Mouse (Mus musculus): ENCODE data around the gene Msrb3.

Msrb3 gene

DNA sequence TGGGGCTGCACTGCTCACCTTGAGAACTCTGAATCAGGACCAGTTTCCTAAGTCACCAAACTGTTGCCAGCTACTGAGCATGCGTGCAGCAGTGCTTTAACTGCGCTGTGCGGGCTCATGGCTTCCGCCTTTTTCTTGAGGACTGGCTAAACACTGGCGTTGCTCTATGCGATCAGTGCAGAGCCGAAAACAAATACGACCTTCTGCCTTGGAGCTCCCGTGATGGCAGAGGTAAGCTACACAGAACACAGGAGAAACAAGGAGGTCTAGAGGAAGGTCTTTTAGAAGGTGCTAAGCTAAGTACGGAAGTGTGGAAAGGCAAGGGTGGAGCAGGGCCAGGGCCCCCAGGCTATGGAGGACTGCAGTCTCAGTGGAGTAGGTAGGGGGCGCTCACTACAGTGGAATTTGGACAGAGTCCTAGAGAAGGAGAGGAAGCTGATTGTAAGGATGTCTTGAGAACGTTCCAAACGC lies 41.3 kb downstream of the Msrb3 start:
- peak; percentile 51 for DNase-seq

DNA sequence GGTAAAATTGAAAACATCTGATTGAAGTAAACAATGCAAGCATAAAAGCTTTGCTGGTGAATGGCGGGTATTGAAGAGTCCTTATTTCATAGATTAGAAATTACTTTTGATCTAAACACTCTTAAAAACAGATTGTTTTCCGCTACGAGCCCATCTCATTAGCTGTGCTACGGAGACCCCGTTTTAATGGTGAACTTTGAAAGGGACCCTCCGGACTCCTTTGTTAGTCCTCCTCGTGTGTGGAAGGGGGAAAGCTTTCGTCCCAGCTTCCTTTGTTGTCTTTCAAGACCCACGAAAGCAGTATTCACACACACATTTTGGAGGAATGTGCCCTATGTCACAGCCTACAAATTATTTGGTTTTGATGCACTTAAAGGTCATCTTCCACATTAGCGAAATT lies 44.6 kb downstream of the Msrb3 start:
- no peak for DNase-seq

DNA sequence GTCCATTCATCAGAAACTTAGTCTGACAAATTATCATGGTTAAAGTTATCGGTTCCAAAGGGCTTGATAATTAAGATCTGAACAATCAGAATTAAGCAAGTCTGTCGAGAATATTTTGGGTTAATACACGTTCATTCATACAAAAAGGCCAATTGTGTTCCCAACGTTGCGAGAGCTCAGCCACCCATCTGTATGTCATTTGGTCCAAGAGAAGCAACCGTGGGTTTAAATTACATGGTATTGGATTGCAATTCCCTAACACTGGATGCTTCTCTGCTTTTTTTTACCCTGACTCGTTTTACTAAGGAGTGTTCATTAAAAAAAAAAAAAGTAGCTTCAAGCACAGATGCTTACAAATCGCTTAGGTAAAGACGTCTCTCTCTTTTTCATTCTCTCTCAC lies 45.1 kb downstream of the Msrb3 start:
- no peak for DNase-seq

DNA sequence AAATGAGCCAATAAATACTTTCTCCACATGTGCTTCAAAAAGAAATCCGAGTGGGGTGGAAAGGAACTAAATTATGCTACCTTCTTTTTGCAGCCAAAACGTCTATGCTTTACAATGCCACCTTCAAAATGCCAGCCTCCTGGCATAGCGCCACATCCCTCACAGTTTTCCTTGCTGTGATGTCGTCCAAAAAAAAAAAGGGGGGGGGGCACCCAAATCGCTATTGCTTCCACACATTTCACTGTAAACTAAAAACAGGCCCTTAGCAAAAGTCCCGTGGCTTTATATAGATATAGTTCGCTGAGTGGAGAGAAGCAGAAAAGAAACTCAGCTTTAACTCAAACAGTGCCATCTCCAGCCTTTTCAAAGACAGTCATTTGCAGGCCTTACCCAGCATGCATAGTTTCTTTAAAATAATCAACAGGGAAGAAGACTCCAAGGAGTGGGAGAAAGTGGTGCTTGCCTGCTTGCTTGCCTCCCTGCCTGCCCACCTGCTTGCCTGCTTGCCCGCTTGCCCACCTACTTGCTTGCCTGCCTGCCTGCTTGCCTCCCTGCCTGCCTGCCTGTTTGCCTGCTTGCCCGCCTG lies 47.6 kb downstream of the Msrb3 start:
- DNase-seq: no peak

DNA sequence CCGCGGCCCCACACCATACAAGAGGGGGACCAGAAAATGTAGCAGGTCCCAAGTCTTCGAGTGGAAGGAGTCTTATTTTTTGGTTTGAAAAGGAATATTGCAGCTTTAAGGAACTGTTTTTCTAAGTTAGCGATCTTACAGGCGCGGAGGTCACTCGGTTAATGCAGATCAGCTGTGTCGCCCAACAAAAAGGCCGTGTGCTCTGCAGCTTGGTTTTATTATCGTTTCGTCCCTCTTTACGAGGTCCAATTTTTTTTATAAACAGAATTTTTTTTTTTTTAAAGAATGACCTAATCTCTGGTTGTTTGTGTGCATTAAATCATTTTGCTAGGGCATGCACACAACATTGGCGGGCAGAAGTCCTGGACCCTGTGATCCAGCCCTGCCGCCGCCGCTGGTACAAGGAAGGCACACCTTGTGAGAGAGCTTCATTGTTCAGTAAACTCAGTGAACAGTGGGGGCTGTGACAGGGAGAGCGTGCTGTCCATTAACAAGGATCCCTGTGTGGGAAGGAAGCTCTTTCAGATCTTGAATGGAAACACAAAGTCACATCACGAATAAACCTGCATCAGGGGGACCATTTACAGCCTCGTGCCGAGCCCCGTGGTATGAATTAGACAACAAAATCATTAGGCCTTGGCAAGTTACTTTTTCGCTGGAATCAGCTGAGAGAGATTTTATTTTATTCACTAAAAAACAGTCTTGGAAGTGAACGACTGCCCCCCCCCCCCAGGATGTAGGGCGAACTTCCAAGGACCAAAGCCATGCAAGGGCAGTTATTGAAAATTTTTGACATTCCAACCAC lies 48.3 kb downstream of the Msrb3 start:
- no peak for DNase-seq

DNA sequence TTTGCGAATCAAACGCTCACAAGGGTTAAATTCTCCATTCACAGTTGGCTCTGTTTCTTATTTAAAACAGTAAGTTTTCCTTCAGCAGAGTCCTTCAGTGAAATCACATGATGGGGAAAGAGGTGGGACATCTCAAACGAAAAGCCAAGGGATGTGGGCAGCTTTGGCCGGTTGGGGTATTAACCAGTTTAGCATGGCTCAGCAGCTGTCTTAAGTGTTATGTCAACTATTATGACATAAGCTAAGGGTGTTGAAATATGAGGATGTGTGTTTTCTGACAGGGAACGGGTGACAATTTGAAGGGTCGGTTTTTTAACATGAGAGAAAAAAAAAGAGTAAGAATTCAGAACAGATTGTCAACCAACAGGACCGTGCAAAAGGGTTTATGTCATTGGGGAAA lies 50.2 kb downstream of the Msrb3 start:
- DNase-seq: no peak

DNA sequence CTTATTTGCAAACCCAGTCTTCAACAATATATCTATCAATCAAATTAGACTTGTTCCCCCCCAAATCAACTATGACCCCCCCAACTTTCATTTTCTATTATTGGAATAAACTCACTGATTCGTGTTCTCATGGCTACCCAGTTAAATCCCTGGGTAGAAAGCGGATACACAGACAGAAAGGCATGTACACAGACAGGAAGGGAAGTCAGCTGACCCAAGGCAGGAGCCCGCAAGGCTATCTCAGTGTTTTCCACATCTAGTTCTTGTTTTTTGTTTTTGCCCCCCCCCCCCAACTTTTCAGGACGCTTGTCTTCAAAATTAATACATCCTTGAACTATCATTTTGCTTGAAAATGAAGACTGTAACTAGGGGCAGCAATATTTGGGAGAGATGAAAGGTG lies 51.1 kb downstream of the Msrb3 start:
- DNase-seq: no peak

DNA sequence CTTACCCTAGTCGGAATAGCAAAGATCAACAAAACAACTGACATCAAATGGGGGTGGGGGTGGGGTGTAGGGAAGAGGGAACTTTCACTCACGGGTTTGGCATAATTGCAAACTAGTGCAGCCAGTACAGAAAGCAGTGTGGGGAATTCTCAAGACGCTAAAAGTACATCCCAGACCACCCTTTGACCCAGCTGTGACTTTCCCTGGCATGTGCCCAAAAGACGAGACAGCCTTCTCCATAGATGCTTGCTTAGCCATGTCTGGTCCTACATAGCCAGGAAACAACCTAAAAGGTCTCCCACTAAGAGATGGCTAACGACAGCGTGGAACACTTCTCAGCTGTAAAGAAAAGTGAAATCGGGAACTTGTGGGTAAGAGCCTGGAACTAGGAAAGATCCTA lies 58.9 kb downstream of the Msrb3 start:
- no peak for DNase-seq

DNA sequence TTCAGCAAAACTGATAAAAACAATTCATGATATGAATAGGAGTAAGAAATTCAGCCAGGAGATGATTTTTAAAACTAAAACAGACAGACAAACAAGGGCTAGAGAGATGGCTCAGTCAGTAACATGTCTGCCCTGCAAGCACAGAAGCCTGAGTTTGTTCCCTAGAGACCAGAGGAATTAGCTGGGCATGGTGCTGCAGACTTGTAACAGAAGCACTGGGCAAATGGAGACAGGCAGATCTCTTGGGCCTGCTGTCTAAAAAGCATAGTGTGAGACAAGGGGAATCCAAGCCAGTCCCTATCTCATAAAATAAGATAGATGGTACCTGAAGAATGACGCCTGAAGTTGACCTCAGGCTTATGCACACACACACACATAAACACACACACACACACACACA lies 64.4 kb downstream of the Msrb3 start:
- DNase-seq: no peak

DNA sequence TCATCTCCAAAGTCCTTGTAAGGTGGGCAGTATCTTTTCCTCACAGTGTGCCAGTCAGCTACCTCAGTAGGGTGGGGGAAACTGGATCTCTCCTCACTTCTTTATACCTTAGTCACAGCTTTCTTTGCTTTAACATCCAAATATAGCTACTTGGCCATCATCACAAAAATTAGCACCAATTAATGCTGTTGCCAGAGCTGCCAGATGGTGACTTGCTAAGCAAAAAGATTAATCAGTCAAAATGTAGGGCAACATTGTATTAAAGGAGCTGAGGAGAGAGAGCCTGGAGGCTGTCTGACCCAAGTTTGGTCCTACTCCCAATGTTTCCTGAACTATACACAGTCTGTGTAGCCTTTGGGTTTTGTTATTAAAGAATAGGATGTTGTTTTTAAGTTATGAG lies 65.1 kb downstream of the Msrb3 start:
- no peak for DNase-seq

DNA sequence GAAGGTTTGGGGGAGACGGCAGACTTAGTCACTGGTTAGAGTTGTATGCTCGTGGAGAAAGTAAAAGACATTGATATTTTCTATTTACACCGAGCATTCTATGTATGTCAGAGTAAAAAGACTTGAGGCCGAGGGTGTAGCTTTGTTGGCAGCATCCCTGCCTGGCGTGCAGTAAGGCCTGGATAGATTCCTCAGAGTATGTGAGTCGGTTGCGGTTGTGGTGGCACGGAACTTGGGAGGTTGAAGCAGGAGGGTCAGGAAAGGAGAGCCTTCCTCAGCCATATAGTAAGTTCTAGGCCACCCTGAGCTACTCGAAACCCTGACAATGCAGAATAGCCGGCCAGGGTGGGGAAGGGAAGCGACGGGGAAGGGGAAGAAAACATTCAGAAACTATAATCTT lies 71.1 kb downstream of the Msrb3 start:
- no peak for DNase-seq

DNA sequence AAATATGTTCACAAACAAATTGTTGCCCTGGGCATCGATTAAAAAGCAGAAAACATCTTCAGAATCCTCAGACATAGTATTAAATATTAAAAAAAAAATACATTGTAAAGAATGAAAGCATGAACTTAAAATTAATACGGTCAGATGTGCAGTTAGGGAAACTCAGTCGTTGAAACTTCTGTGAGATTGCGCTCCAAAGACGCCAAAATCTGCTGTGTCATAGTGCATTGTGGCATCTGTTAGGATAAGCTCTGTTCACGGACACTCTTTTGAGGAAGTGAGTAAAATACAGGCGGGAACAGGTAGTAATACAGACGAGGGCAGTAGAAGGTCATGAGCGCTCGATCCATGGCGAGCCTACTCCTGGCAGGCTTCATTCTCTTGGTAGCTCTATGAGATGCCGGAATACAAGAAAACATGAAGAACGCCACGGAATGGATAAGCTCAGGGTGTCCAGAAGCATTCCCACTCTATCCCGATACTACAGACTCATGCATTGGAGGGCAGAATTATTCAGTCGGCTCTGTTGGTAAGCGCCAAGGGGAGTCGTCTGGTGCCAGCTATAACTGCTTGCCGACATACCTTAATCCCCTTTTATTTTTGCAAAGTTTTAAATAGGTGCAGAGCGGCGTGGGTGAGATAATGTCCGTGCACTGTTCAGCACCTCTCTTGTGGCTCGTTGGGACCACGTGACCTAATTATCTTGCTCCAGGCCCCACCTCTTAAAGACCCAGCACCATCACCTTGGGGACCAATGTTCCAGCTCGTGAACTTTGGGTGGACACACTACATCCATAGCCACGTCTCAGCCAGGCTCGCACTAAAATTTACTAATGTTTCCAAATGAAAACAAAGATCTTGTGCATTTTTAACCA lies 71.9 kb downstream of the Msrb3 start:
- no peak for DNase-seq

DNA sequence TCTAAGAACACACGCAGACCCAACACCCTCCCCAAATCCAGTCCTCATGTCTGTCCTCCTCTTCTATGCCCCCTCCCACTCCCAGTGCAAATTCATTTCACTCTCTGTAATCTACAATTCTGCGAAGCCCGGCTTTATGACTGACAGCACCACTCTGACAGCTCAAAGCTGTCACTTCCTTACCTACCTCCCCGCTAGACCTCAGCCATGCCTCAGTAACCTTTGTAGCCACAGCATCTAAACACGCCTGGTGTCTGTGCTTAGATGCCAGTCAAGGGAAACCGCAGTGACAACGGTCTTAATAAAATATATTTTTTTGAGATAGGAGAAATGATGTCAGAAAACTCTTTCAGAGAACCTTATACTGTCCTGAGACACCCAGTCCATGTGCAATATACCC lies 72.5 kb downstream of the Msrb3 start:
- no peak for DNase-seq

DNA sequence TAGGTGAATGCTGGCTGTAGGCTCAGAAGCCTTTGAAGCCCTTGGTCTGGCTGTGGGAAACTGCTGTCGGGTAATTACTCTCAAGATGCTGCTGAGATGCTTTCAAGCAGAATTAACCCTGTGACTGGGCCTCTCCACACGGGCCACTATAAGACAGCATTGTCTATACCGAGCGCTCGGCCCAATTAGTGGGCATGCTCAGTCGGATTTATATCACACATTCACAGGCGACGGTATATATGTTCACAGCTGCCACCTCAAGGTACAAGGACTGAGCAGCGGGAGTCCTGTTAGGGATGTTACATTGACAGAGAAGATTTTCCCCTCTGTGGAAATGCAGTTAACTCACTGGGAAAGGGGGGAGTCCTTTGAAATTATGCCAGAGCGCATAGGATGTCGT lies 73.3 kb downstream of the Msrb3 start:
- DNase-seq: no peak

DNA sequence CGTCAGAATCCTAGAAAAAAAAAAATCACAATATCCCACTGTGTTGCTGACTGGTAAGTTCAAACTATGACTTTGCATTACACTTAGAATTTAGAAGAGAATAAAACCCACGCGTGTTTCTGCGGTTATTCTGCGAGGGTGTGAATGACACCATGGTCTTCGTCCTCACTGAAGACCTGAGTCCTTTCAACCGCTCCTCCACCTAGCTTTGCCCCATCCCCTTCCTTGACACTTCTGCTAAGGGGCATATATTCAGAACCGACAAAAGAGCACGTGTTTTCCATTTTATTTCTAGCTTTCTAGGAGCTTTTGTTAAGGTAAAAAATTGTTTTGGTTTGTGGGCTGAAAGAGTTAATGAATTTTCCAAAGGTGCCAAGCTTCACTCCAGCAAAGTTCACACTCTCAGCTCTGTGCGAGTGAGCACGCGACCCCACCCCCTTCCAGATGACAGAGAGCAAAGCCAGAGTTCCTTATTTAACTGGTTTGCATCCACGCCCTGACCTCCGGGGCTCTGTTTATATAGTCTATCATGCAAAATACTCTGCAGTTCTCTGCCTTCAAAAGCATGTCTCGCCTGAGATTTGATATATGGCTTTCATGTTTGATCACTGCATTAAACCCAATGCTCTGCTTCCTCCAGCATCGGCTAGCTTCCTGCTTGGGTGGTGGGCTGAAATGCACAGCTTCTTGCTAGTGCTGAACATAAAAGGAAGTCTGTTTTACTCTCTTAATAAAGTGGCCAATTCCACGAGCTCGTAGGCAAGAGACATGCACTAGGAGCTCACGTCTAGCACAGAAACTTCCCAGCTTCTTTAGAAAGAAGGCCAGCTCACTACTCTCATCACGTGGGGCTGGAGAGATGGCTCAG lies 77.2 kb downstream of the Msrb3 start:
- no peak for DNase-seq

DNA sequence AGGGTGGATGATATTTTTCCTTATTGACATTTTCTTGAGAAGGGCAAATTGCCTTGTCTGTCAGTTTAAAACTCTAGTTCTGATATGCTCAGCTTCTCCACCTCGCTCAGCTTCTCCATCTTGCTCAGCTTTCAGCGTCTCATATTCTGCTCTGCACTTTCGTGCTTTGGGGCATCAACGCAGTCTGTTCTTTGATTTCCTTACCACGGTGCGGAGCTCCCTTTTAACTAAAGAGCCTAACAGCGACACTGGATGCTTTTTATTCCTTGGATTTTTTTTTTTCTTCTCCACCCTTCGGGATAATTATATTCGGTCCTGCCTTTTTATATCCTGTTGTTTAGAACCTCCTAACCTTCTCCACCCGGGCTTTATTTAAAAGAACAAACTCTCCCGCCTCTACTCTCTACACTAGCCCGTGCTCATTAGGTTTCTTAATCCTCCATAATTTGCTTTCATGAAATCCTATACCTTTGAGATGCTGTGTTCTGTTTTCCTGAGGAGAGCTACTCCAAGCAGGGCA lies 78.1 kb downstream of the Msrb3 start:
- DNase-seq: no peak

DNA sequence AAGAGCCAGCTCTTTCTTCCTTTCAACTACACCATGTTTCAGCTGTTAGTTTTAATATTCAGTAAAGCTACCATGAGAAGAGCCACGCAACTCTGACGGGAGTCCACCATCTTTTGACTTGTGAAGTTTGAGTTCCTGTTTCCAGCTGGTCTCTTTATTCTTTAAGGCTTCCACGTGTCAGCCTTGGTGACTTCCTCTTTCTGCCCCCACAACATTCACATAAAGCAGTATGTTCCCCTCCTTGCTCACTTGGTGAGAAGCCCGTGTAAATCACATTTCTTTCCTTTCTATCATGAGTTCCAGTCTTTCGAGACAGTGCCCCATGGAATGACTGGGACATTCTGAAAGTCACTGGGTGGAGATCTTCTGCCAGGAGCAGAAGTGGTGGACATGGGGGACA lies 83.6 kb downstream of the Msrb3 start:
- DNase-seq: no peak

DNA sequence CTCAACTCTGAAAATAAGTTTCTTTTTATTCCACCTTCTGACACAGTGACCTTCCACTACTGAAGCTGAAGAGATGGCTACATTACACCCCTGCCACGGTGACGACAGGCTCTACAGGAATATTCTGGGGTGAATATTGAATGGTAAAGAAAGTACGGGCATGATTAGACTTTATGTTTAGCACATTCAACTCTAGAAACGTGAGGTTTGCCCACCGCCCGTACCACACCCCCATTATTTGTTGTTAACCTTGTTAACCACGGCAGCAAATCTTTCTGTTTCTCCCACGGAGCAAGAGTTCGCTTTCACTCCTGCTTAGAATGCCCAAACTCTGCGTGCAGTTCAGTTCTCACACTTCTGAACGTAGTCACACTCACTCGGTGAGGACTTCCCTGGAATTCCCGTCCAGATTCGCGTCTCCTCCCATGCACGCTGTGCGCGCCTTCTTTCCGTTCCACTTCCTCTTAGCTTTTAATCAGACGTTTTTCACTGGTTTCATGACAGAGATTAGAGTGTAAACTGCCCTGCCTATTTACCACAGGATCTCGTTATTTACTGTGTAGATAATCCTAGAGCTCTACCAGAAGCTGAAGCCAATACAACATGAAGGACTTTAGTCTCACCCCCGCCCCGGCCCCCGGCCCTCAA lies 87.0 kb downstream of the Msrb3 start:
- DNase-seq: no peak

DNA sequence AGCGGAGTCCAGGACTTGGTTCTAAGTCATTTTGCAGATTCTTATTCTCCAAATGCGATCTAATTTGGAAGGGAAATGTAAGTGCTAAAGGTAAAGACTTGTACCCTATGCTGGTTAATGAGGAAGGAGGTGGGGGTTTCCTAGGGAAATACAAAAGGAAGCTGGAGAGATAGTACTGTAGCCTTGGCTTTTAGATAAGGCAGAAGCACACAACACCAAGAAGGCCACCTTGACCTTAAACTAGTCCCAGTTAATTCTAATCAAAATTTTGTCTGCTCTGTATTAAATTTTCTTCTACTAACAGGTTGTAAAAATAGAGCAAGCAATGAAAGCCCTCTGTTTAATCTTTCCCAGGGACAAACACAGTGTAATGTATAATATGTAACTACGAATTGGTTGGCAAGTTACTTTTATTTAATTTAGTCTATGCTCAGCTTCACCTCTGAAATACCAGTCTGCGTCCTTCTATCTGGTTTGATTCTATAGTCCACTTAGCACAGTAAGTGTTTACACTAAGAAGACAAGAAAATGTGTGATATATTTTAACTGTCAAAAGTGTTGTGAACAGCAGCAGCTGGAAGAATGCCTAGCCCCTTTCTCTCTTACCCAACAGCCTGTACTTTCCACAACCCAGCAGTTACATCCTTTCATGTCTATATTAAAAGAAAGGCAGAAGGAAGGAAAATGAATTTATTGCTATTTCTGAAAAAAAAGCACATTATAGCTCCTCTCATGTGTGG lies 87.9 kb downstream of the Msrb3 start:
- DNase-seq: no peak

DNA sequence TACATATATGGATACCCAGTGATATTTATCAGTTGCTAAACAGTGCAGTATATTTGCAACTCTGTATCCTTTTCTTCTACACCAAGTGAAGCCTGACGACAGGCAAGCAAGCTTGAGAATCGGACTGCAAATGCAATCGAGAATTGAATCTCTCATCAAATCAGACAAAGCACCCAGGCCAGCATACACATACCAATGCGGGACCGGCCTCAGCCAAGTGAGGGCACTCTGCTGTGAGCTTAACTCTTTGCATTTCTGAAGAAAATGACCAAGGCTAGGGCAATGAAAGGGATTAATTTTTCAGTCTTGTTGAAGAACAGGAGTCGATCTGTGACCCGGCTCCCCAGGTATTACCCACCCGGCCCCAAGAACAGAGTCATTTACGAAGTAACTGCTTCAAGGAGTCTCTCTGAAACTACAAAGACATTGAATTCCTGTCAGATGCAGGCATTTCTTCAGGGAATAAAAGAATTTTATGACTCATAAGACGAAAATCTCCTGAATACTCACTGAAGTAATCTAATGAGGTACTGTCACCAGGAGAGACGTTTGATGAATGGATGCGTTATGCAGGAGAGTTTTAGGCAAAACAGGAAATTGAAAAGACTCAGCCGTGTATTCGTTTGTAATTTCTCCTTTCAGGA lies 88.7 kb downstream of the Msrb3 start:
- no peak for DNase-seq

DNA sequence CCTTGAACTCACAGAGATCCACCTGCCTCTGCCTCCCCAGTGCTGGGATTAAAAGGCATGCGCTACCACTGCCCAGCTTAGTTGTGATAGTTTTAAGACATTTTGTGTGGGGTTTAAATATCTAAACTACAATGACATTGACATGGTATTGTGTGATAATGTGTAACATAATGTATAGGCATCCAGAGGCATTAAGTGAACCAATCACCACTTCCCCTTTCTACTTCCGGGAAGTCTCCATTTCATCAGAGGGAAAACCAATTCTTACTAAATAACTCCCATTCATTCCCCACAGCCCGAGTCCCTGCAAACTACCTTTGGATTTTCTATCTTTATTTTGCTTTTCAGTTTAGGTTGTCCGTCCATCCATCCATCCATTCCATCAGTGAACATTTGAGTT lies 90.7 kb downstream of the Msrb3 start:
- no peak for DNase-seq
